Mouse (Mus musculus): ENCODE results near the gene Ceacam1. TPM values are rescaled to one million over a fixed set of nuclear protein-coding genes. Genes with fewer than 3 reads are reported as not detected.
A peak's percentile ranks its signal among the peaks of the same experiment; 100 is the strongest.
"Not testable (repeated sequence)": the region's sequence is repeated elsewhere in the genome, so short reads cannot be mapped to it uniquely, and the experiment has no call there.

Gene Ceacam1
- polyA plus RNA-seq, 1 experiment from 2014 or later = 0.88 TPM

- not testable (repeated sequence) for H3K9ac ChIP-seq; ATAC-seq (replicated peaks); H3K4me3 ChIP-seq; H3K4me1 ChIP-seq; H3K27me3 ChIP-seq (replicated peaks); H3K27ac ChIP-seq; H3K36me3 ChIP-seq (replicated peaks); H3K9me3 ChIP-seq; H3K4me2 ChIP-seq
- 81% methylated on average over 6 of the region's 6 CpGs for WGBS
Observed at GRCm38 (mm10) chr7:25471821-25472220, 5.6 kb downstream of the Ceacam1 start.

GRCm38 (mm10) chr7:25465586-25465985 lies 11.8 kb downstream of the Ceacam1 start:
- 75% methylated on average over 3 of the region's 3 CpGs for whole genome bisulfite sequencing
- H3K27me3 ChIP-seq (replicated peaks); H3K27ac ChIP-seq; ATAC-seq (replicated peaks); H3K4me1 ChIP-seq; H3K9ac ChIP-seq; H3K4me2 ChIP-seq; H3K4me3 ChIP-seq; H3K36me3 ChIP-seq (replicated peaks); H3K9me3 ChIP-seq: not testable (repeated sequence)

- no peak overlapping the region for H3K9ac ChIP-seq
- 68% methylated on average over 1 of the region's 1 CpGs for WGBS
- H3K4me2 ChIP-seq = no peak overlapping the region
- H3K4me1 ChIP-seq = no peaks in the 10 kb centered on the region
- no peak overlapping the region for H3K27ac ChIP-seq
- no peaks in the 10 kb centered on the region for H3K27me3 ChIP-seq (replicated peaks)
- H3K4me3 ChIP-seq = no peak overlapping the region
- no peaks in the 10 kb centered on the region for H3K9me3 ChIP-seq
- no peak for ATAC-seq (replicated peaks)
- no peaks in the 10 kb centered on the region for H3K36me3 ChIP-seq (replicated peaks)
Observed at GRCm38 (mm10) chr7:25465010-25465409, 12.4 kb downstream of the Ceacam1 start.

- not testable (repeated sequence) for H3K4me2 ChIP-seq; ATAC-seq (replicated peaks); H3K27ac ChIP-seq; H3K27me3 ChIP-seq (replicated peaks); H3K4me3 ChIP-seq; H3K9ac ChIP-seq; H3K9me3 ChIP-seq; H3K36me3 ChIP-seq (replicated peaks); H3K4me1 ChIP-seq
- no CpG with 5 or more reads among the region's 1 CpGs for WGBS
Observed at GRCm38 (mm10) chr7:25462033-25462337, 15.4 kb downstream of the Ceacam1 start.

GRCm38 (mm10) chr7:25461336-25462032 lies 15.9 kb downstream of the Ceacam1 start:
- ATAC-seq (replicated peaks) = peak; percentile 73
- not testable (repeated sequence) for H3K4me1 ChIP-seq; H3K27ac ChIP-seq; H3K27me3 ChIP-seq (replicated peaks); H3K9me3 ChIP-seq; H3K9ac ChIP-seq; H3K4me2 ChIP-seq; H3K36me3 ChIP-seq (replicated peaks); H3K4me3 ChIP-seq
- 49% methylated on average over 4 of the region's 5 CpGs for whole genome bisulfite sequencing

- no peak overlapping the region for H3K9ac ChIP-seq
- 84% methylated on average over 3 of the region's 3 CpGs for WGBS
- no peak overlapping the region for H3K27ac ChIP-seq
- no peak overlapping the region for H3K4me2 ChIP-seq
- H3K36me3 ChIP-seq (replicated peaks) = no peaks in the 10 kb centered on the region
- no peaks in the 10 kb centered on the region for H3K9me3 ChIP-seq
- ATAC-seq (replicated peaks) = no peak
- no peaks in the 10 kb centered on the region for H3K27me3 ChIP-seq (replicated peaks)
- H3K4me3 ChIP-seq = no peak overlapping the region
- no peaks in the 10 kb centered on the region for H3K4me1 ChIP-seq
Observed at GRCm38 (mm10) chr7:25452103-25452502, 25.3 kb downstream of the Ceacam1 start.

GRCm38 (mm10) chr7:25449913-25450890 lies 27.2 kb downstream of the Ceacam1 start:
- no peak for ATAC-seq (replicated peaks)
- H3K9ac ChIP-seq = no peak overlapping the region
- 80% methylated on average over 9 of the region's 9 CpGs for WGBS

GRCm38 (mm10) chr7:25440816-25441153 lies 36.6 kb downstream of the Ceacam1 start:
- no peak for ATAC-seq (replicated peaks)
- H3K4me1 ChIP-seq = no peaks in the 10 kb centered on the region
- H3K9me3 ChIP-seq = no peaks in the 10 kb centered on the region
- H3K4me3 ChIP-seq = no peak overlapping the region
- H3K27me3 ChIP-seq (replicated peaks) = no peaks in the 10 kb centered on the region
- no peaks in the 10 kb centered on the region for H3K36me3 ChIP-seq (replicated peaks)
- no peak overlapping the region for H3K9ac ChIP-seq
- 88% methylated on average over 6 of the region's 6 CpGs for WGBS
- H3K27ac ChIP-seq = no peak overlapping the region
- H3K4me2 ChIP-seq = no peak overlapping the region

More at GRCm38 (mm10) chr7:25449913-25450890, 27.2 kb downstream of the Ceacam1 start:
- Histone ChIP-seq H3K4me3 (no peak overlapping the region), H3K4me1 (no peaks in the 10 kb centered on the region), H3K36me3 (replicated peaks) (no peaks in the 10 kb centered on the region), H3K9me3 (no peaks in the 10 kb centered on the region), H3K27me3 (replicated peaks) (no peaks in the 10 kb centered on the region), H3K4me2 (no peak overlapping the region), H3K27ac (no peak overlapping the region)

GRCm38 (mm10) chr7:25439978-25440815 lies 37.2 kb downstream of the Ceacam1 start:
- Histone ChIP-seq H3K9me3 (no peaks in the 10 kb centered on the region), H3K36me3 (replicated peaks) (no peaks in the 10 kb centered on the region), H3K27ac (no peak overlapping the region), H3K4me2 (no peak overlapping the region), H3K4me1 (no peaks in the 10 kb centered on the region), H3K9ac (no peak overlapping the region), H3K4me3 (no peak overlapping the region), H3K27me3 (replicated peaks) (no peaks in the 10 kb centered on the region)
- ATAC-seq (replicated peaks) = no peak
- WGBS = 87% methylated on average over 9 of the region's 9 CpGs

GRCm38 (mm10) chr7:25439124-25439822 lies 38.1 kb downstream of the Ceacam1 start:
- Histone ChIP-seq H3K36me3 (replicated peaks) (no peaks in the 10 kb centered on the region), H3K9ac (no peak overlapping the region), H3K4me1 (no peaks in the 10 kb centered on the region), H3K4me3 (no peak overlapping the region), H3K4me2 (no peak overlapping the region), H3K9me3 (no peaks in the 10 kb centered on the region), H3K27ac (no peak overlapping the region), H3K27me3 (replicated peaks) (no peaks in the 10 kb centered on the region)
- ATAC-seq (replicated peaks) = no peak
- WGBS = 83% methylated on average over 8 of the region's 8 CpGs

GRCm38 (mm10) chr7:25436704-25437103 lies 40.7 kb downstream of the Ceacam1 start:
- no peak for ATAC-seq (replicated peaks)
- Histone ChIP-seq H3K4me2 (no peak overlapping the region), H3K27ac (no peak overlapping the region), H3K27me3 (replicated peaks) (no peaks in the 10 kb centered on the region), H3K9ac (no peak overlapping the region), H3K4me3 (no peak overlapping the region), H3K36me3 (replicated peaks) (no peaks in the 10 kb centered on the region), H3K9me3 (no peaks in the 10 kb centered on the region), H3K4me1 (no peaks in the 10 kb centered on the region)
- WGBS = 84% methylated on average over 2 of the region's 2 CpGs

GRCm38 (mm10) chr7:25436226-25436625 lies 41.2 kb downstream of the Ceacam1 start:
- no peaks in the 10 kb centered on the region for H3K4me1 ChIP-seq
- H3K27me3 ChIP-seq (replicated peaks) = no peaks in the 10 kb centered on the region
- no peak overlapping the region for H3K9ac ChIP-seq
- H3K9me3 ChIP-seq = no peaks in the 10 kb centered on the region
- ATAC-seq (replicated peaks) = no peak
- H3K4me3 ChIP-seq = no peak overlapping the region
- H3K27ac ChIP-seq = no peak overlapping the region
- H3K36me3 ChIP-seq (replicated peaks) = no peaks in the 10 kb centered on the region
- 85% methylated on average over 6 of the region's 6 CpGs for WGBS
- no peak overlapping the region for H3K4me2 ChIP-seq

All from midbrain, embryonic 15.5 days (tissue).